28 mouse cellular contexts compared by ENCODE assay signal in genomic region chr12:56508413-56508812, GRCm38 (mm10). TPM values are rescaled to one million over a fixed set of nuclear protein-coding genes. Genes with fewer than 3 reads are reported as not detected.
A peak's percentile ranks its signal among the peaks of the same experiment; 100 is the strongest.
DNase-seq lines count a peak whose midpoint lies in the region; ATAC-seq and TF ChIP-seq lines count a peak whose summit lies in the region.
"Had no signal": no experiment of that assay in that cellular context is flagged by ENCODE, and none has a peak within 500 bp of the region (broad histone marks: within the 10 kb centered on the region; RNA-seq: fewer than 3 reads in every experiment).

No protein-coding gene starts in this region.

- TF ChIP-seq EP300 in lung, postnatal 0 days (IDR thresholded peaks at IDR 0.05): no peak

- no peaks in the 10 kb centered on the region for H3K36me3 ChIP-seq in forebrain, embryonic 12.5 days (replicated peaks)
- no peaks in the 10 kb centered on the region for H3K36me3 ChIP-seq in forebrain, postnatal 0 days (ENCODE audit: insufficient read depth)
- H3K36me3 ChIP-seq in forebrain, embryonic 14.5 days (ENCODE audit: control insufficient read depth, insufficient read depth, low read length): no peaks in the 10 kb centered on the region
- H3K36me3 ChIP-seq in forebrain, embryonic 15.5 days: no peaks in the 10 kb centered on the region
- H3K36me3 ChIP-seq in lung, postnatal 0 days (ENCODE audit: insufficient read depth, low read length): no peaks in the 10 kb centered on the region
- H3K36me3 ChIP-seq: embryonic facial prominence, embryonic 13.5 days; embryonic facial prominence, embryonic 15.5 days; G1E had no signal

- peak; percentile 61; the same call in 1 of the 2 replicates for ATAC-seq in forebrain, embryonic 12.5 days (ENCODE audit: low FRiP score)
- ATAC-seq in forebrain, postnatal 0 days: no peak
- ATAC-seq in forebrain, embryonic 14.5 days: 0 out of 2 replicates have a peak, but pooled peaks have one; percentile 46
- ATAC-seq in forebrain, embryonic 15.5 days (replicated peaks): no peak
- peak; percentile 49 for ATAC-seq in lung, postnatal 0 days
- ATAC-seq: activated CD4-positive, CD25-positive, alpha-beta regulatory T cell, adult 4 months; CD4-positive, CD25-positive, alpha-beta regulatory T cell, adult 4 months; Patski had no signal

- H3K4me2 ChIP-seq in forebrain, embryonic 12.5 days: no peak overlapping the region
- no peak overlapping the region for H3K4me2 ChIP-seq in forebrain, postnatal 0 days (ENCODE audit: low read depth)
- no peak overlapping the region for H3K4me2 ChIP-seq in forebrain, embryonic 14.5 days (ENCODE audit: low read length)
- H3K4me2 ChIP-seq in forebrain, embryonic 15.5 days (replicated peaks): no peak overlapping the region
- H3K4me2 ChIP-seq in lung, postnatal 0 days (replicated peaks; ENCODE audit: low read depth, low read length): no peak overlapping the region
- H3K4me2 ChIP-seq: embryonic facial prominence, embryonic 13.5 days; embryonic facial prominence, embryonic 15.5 days had no signal

- no peaks in the 10 kb centered on the region for H3K9me3 ChIP-seq in forebrain, embryonic 12.5 days
- H3K9me3 ChIP-seq in forebrain, postnatal 0 days (ENCODE audit: low read length): no peaks in the 10 kb centered on the region
- no peaks in the 10 kb centered on the region for H3K9me3 ChIP-seq in forebrain, embryonic 14.5 days (replicated peaks; ENCODE audit: control insufficient read depth, low read length)
- no peaks in the 10 kb centered on the region for H3K9me3 ChIP-seq in forebrain, embryonic 15.5 days
- no peaks in the 10 kb centered on the region for H3K9me3 ChIP-seq in lung, postnatal 0 days (ENCODE audit: low read length)
- H3K9me3 ChIP-seq: embryonic facial prominence, embryonic 13.5 days; embryonic facial prominence, embryonic 15.5 days; G1E had no signal

- H3K4me3 ChIP-seq in forebrain, embryonic 12.5 days (replicated peaks): no peak overlapping the region
- H3K4me3 ChIP-seq in forebrain, postnatal 0 days (ENCODE audit: low read depth, low read length): no peak overlapping the region
- no peak overlapping the region for H3K4me3 ChIP-seq in forebrain, embryonic 14.5 days (ENCODE audit: low read depth, low read length)
- no peak overlapping the region for H3K4me3 ChIP-seq in forebrain, embryonic 15.5 days
- H3K4me3 ChIP-seq in lung, postnatal 0 days (ENCODE audit: low read depth, low read length): no peak overlapping the region
- H3K4me3 ChIP-seq in lung, adult 2 months (replicated peaks; ENCODE audit: extremely low read depth, low read depth, low read length): no peak overlapping the region
- H3K4me3 ChIP-seq: embryonic facial prominence, embryonic 13.5 days; embryonic facial prominence, embryonic 15.5 days; erythroblast, embryonic 14.5 days had no signal

- H3K27me3 ChIP-seq in forebrain, embryonic 12.5 days: peaks cover 72% of the 10 kb centered on the region
- peaks cover 61% of the 10 kb centered on the region for H3K27me3 ChIP-seq in forebrain, postnatal 0 days (ENCODE audit: insufficient read depth, low read length)
- peaks cover 80% of the 10 kb centered on the region for H3K27me3 ChIP-seq in forebrain, embryonic 14.5 days (replicated peaks; ENCODE audit: control insufficient read depth, insufficient read depth, low read length)
- peaks cover 88% of the 10 kb centered on the region for H3K27me3 ChIP-seq in forebrain, embryonic 15.5 days
- H3K27me3 ChIP-seq in lung, postnatal 0 days (replicated peaks; ENCODE audit: insufficient read depth, low read length): no peaks in the 10 kb centered on the region
- H3K27me3 ChIP-seq: CH12.LX had no signal

- H3K9ac ChIP-seq in forebrain, embryonic 12.5 days: no peak overlapping the region
- H3K9ac ChIP-seq in forebrain, postnatal 0 days: no peak overlapping the region
- no peak overlapping the region for H3K9ac ChIP-seq in forebrain, embryonic 14.5 days (ENCODE audit: low read length)
- no peak overlapping the region for H3K9ac ChIP-seq in forebrain, embryonic 15.5 days (replicated peaks)
- no peak overlapping the region for H3K9ac ChIP-seq in lung, postnatal 0 days (replicated peaks; ENCODE audit: low read depth)
- H3K9ac ChIP-seq: embryonic facial prominence, embryonic 13.5 days; embryonic facial prominence, embryonic 15.5 days had no signal

- 0 out of 2 replicates have a peak, but pooled peaks cover 2% of the 10 kb centered on the region for H3K4me1 ChIP-seq in forebrain, embryonic 12.5 days
- no peaks in the 10 kb centered on the region for H3K4me1 ChIP-seq in forebrain, postnatal 0 days (ENCODE audit: insufficient read depth)
- no peaks in the 10 kb centered on the region for H3K4me1 ChIP-seq in forebrain, embryonic 14.5 days (ENCODE audit: control insufficient read depth, insufficient read depth, low read length)
- no peaks in the 10 kb centered on the region for H3K4me1 ChIP-seq in forebrain, embryonic 15.5 days
- H3K4me1 ChIP-seq in lung, postnatal 0 days (ENCODE audit: insufficient read depth, low read depth, low read length): no peaks in the 10 kb centered on the region
- H3K4me1 ChIP-seq in lung, adult 2 months (ENCODE audit: control insufficient read depth, insufficient read depth, low read length): no peaks in the 10 kb centered on the region; the same call in 1 of the 2 replicates
- H3K4me1 ChIP-seq: embryonic facial prominence, embryonic 13.5 days; embryonic facial prominence, embryonic 15.5 days had no signal

- no peak overlapping the region for H3K27ac ChIP-seq in forebrain, embryonic 12.5 days
- H3K27ac ChIP-seq in forebrain, postnatal 0 days (ENCODE audit: low read depth, low read length): no peak overlapping the region
- no peak overlapping the region for H3K27ac ChIP-seq in forebrain, embryonic 14.5 days (ENCODE audit: low read depth, low read length)
- no peak overlapping the region for H3K27ac ChIP-seq in forebrain, embryonic 15.5 days (replicated peaks)
- H3K27ac ChIP-seq in lung, postnatal 0 days (ENCODE audit: low read length): peak overlapping the region; percentile 21; the same call in 1 of the 2 replicates
- H3K27ac ChIP-seq: embryonic facial prominence, embryonic 13.5 days; embryonic facial prominence, embryonic 15.5 days had no signal

- WGBS in forebrain, embryonic 12.5 days: 15% methylated on average over 8 of the region's 8 CpGs
- WGBS in forebrain, postnatal 0 days: 29% methylated on average over 8 of the region's 8 CpGs
- 27% methylated on average over 8 of the region's 8 CpGs for WGBS in forebrain, embryonic 14.5 days
- 17% methylated on average over 8 of the region's 8 CpGs for WGBS in forebrain, embryonic 15.5 days
- WGBS in lung, postnatal 0 days: 33% methylated on average over 8 of the region's 8 CpGs
- 38% methylated on average over 8 of the region's 8 CpGs for WGBS in lung, adult 2 months

- TF ChIP-seq POLR2A in lung, adult 2 months (IDR thresholded peaks at IDR 0.05; ENCODE audit: borderline replicate concordance, extremely low read depth, low read depth, low read length): no peak
- TF ChIP-seq POLR2A in brain, embryonic 14.5 days (IDR thresholded peaks at IDR 0.05; ENCODE audit: borderline replicate concordance, extremely low read depth, insufficient read depth, insufficient read length, poor library complexity, severe bottlenecking): no peak

- no peak for TF ChIP-seq CTCF in forebrain, postnatal 0 days (IDR thresholded peaks at IDR 0.05; ENCODE audit: low read depth)
- no peak for TF ChIP-seq CTCF in lung, postnatal 0 days (IDR thresholded peaks at IDR 0.05)
- TF ChIP-seq CTCF in lung, adult 2 months (IDR thresholded peaks at IDR 0.05; ENCODE audit: insufficient read depth, low read length): no peak
- TF ChIP-seq CTCF in brain, embryonic 14.5 days (IDR thresholded peaks at IDR 0.05; ENCODE audit: borderline replicate concordance, extremely low read depth, insufficient read depth, insufficient read length): no peak

- no peak for DNase-seq in forebrain, postnatal 0 days
- DNase-seq in forebrain, embryonic 14.5 days (ENCODE audit: low spot score): no peak
- DNase-seq in lung, postnatal 0 days (ENCODE audit: low spot score): peak; percentile 48
- DNase-seq in lung, adult 2 months: no peak
- peak; percentile 63 for DNase-seq in brain, embryonic 14.5 days (ENCODE audit: low read depth)
- DNase-seq: adrenal gland, adult 8-10 months; adrenal gland, postnatal 14 days; adrenal gland, postnatal 36 days; B cell, adult 2 months; cerebellum, adult 11 months; cerebellum, adult 18-20 months; cerebellum, adult 8-10 months; cerebellum, adult 9-11 months; cerebellum, postnatal 14 days; cerebellum, postnatal 36 days; embryo, embryonic 11 days had no signal

RNA-seq across cellular contexts. Expression of gene Nkx2-1, which starts 28.3 kb away (rescaled TPM):
- 37.2 and 66.0 TPM in 2 replicates for polyA plus RNA-seq in forebrain, embryonic 12.5 days (2016; fragmentation: Nextera tagmentation; extraction: Ambion mirVana)
- 2.9 and 10.3 TPM in 2 replicates for total RNA-seq in forebrain, postnatal 0 days (2014; rRNA removed)
- 3.8 and 7.2 TPM in 2 replicates for polyA plus RNA-seq in forebrain, postnatal 0 days (2015; fragmentation: Nextera tagmentation; extraction: Ambion mirVana)
- 13.9 and 15.9 TPM in 2 replicates for polyA plus RNA-seq in forebrain, embryonic 14.5 days (2014; fragmentation: Nextera tagmentation; extraction: Ambion mirVana)
- polyA plus RNA-seq in forebrain, embryonic 15.5 days (2015; fragmentation: Nextera tagmentation; extraction: Ambion mirVana): 8.2 and 11.0 TPM in 2 replicates
- polyA plus RNA-seq in lung, postnatal 0 days (2015; fragmentation: Nextera tagmentation; extraction: Ambion mirVana): 62.7 and 68.7 TPM in 2 replicates
- 267 and 400 TPM in 2 replicates for polyA plus RNA-seq in lung, adult 2 months (2012; rRNA removed)
- polyA plus RNA-seq in brain, embryonic 14.5 days (2012; rRNA removed): 29.4 and 75.7 TPM in 2 replicates
- total RNA-seq: adrenal gland, adult 18-20 months; adrenal gland, adult 8-10 months; adrenal gland, postnatal 14 days; adrenal gland, postnatal 36 days; CH12.LX; common myeloid progenitor, adult 5-6 weeks had no signal
- polyA plus RNA-seq: activated CD4-positive, CD25-positive, alpha-beta regulatory T cell, adult 4 months; CD4-positive, CD25-positive, alpha-beta regulatory T cell, adult 4 months; embryonic facial prominence, embryonic 13.5 days; embryonic facial prominence, embryonic 15.5 days; erythroblast, embryonic 14.5 days; G1E; Patski had no signal

Comparison
In these comparisons a context has a peak if more than half of its experiments do, and no peak if none do; other contexts are left out.
1. ATAC-seq: peak in forebrain, embryonic 12.5 days (single experiment), forebrain, embryonic 14.5 days (single experiment) and lung, postnatal 0 days (single experiment); none in forebrain, postnatal 0 days (single experiment) and forebrain, embryonic 15.5 days (single experiment).
2. DNase-seq: peak in lung, postnatal 0 days (single experiment) and brain, embryonic 14.5 days (single experiment); none in forebrain, postnatal 0 days (single experiment), forebrain, embryonic 14.5 days (single experiment) and lung, adult 2 months (single experiment).